Mouse (Mus musculus): ENCODE measurements at regions not wholly inside any gene's neighbourhood (a gene's known extent, or its start where the extent isn't known, plus 50 kb on each side); places are given as distances from the start of the nearest gene placed in this dataset.

- H3K9me3 ChIP-seq (ENCODE audit: control insufficient read depth, low read length), result no peaks in the 10 kb centered on the region
- no peak overlapping the region for H3K4me2 ChIP-seq (ENCODE audit: low read length)
- H3K9ac ChIP-seq (replicated peaks; ENCODE audit: low read length), result no peak overlapping the region
- WGBS, result 86% methylated on average over 5 of the region's 5 CpGs
- no peaks in the 10 kb centered on the region for H3K27me3 ChIP-seq (ENCODE audit: control insufficient read depth, insufficient read depth, low read length)
- H3K4me3 ChIP-seq (replicated peaks; ENCODE audit: low read depth, low read length), result no peak overlapping the region
- H3K36me3 ChIP-seq (ENCODE audit: control insufficient read depth, insufficient read depth, low read length), result no peaks in the 10 kb centered on the region
- DNase-seq (no peak), ATAC-seq (ENCODE audit: low FRiP score, low TSS enrichment) (no peak)
- no peaks in the 10 kb centered on the region for H3K4me1 ChIP-seq (ENCODE audit: control insufficient read depth, insufficient read depth, low read length)
- no peak overlapping the region for H3K27ac ChIP-seq (replicated peaks; ENCODE audit: low read depth, low read length)
Observed at GRCm38 (mm10) chr10:95076421-95076820, 131.8 kb upstream of the Plxnc1 start.

DNA sequence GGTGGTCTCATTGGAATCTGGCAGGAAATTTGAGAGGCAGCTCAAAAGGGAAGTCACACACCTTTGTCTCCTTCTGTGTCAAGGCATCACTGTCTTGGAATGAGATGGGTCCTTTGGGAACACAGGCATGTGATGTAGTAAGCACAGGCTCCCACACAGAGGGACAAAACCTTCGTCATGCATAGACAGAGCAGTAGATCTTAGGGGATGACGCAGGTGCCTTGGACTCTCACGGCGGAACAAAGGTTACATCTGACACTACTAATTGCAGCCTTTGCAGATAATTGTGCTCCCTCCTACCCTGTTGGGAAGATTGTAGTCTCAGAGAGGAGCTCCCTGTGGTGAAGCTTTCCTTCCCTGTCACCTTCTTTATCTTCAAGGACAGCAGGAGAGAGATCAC is 131.3 kb upstream of the Plxnc1 start:
- 72% methylated on average over 4 of the region's 4 CpGs for WGBS

DNA sequence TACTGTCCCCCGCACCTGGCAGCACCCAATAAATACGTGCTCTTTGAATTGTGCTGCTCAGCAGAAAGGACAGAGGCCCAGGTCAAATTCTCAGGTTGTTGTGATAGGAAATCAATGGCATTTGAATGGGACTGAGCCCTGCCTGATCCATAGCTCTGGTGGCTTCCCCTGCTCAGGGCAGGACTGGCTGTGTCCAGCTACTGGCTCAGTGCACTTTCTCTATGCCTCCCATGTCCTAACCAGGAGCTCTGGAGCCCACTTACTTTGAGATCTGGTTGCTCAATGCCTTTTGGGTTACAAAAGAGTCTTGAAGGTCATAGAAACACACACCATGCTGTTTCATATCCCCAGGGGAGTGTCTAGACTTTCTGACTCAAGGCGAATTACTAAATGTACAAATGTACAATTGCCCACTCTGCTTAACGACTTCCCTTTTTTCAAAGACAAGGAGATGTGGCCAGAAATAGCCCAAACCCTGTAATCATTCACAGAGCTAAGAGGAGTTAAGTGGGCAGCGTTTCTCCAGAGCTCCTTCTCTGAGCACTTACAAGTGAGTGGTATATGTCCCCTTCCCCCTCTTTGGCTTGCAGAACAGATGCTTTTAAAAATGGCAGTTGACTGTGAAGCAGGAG is 130.4 kb upstream of the Plxnc1 start:
- no peaks in the 10 kb centered on the region for H3K27me3 ChIP-seq (ENCODE audit: control insufficient read depth, insufficient read depth, low read length)
- 81% methylated on average over 5 of the region's 5 CpGs for WGBS
- no peak overlapping the region for H3K9ac ChIP-seq (replicated peaks; ENCODE audit: low read length)
- no peaks in the 10 kb centered on the region for H3K4me1 ChIP-seq (ENCODE audit: control insufficient read depth, insufficient read depth, low read length)
- ATAC-seq (ENCODE audit: low FRiP score, low TSS enrichment) (no peak), DNase-seq (no peak)
- no peaks in the 10 kb centered on the region for H3K36me3 ChIP-seq (ENCODE audit: control insufficient read depth, insufficient read depth, low read length)
- H3K27ac ChIP-seq (replicated peaks; ENCODE audit: low read depth, low read length), result no peak overlapping the region
- H3K9me3 ChIP-seq (ENCODE audit: control insufficient read depth, low read length), result no peaks in the 10 kb centered on the region
- H3K4me2 ChIP-seq (ENCODE audit: low read length), result no peak overlapping the region
- H3K4me3 ChIP-seq (replicated peaks; ENCODE audit: low read depth, low read length), result no peak overlapping the region

More for the DNA sequence above, 131.3 kb upstream of the Plxnc1 start:
- H3K4me2 ChIP-seq (ENCODE audit: low read length), result no peak overlapping the region
- H3K9ac ChIP-seq (replicated peaks; ENCODE audit: low read length), result no peak overlapping the region
- no peaks in the 10 kb centered on the region for H3K9me3 ChIP-seq (ENCODE audit: control insufficient read depth, low read length)
- H3K4me3 ChIP-seq (replicated peaks; ENCODE audit: low read depth, low read length), result no peak overlapping the region
- ATAC-seq (ENCODE audit: low FRiP score, low TSS enrichment), result no peak
- H3K27me3 ChIP-seq (ENCODE audit: control insufficient read depth, insufficient read depth, low read length), result no peaks in the 10 kb centered on the region
- no peak for DNase-seq
- H3K27ac ChIP-seq (replicated peaks; ENCODE audit: low read depth, low read length), result no peak overlapping the region
- H3K36me3 ChIP-seq (ENCODE audit: control insufficient read depth, insufficient read depth, low read length), result no peaks in the 10 kb centered on the region
- no peaks in the 10 kb centered on the region for H3K4me1 ChIP-seq (ENCODE audit: control insufficient read depth, insufficient read depth, low read length)

- Histone ChIP-seq H3K4me3 (replicated peaks; ENCODE audit: low read depth, low read length) (no peak overlapping the region), H3K27ac (replicated peaks; ENCODE audit: low read depth, low read length) (no peak overlapping the region), H3K36me3 (ENCODE audit: control insufficient read depth, insufficient read depth, low read length) (no peaks in the 10 kb centered on the region), H3K9ac (replicated peaks; ENCODE audit: low read length) (no peak overlapping the region), H3K9me3 (ENCODE audit: control insufficient read depth, low read length) (no peaks in the 10 kb centered on the region), H3K4me1 (ENCODE audit: control insufficient read depth, insufficient read depth, low read length) (no peaks in the 10 kb centered on the region), H3K4me2 (ENCODE audit: low read length) (no peak overlapping the region), H3K27me3 (ENCODE audit: control insufficient read depth, insufficient read depth, low read length) (no peaks in the 10 kb centered on the region)
- DNase-seq (no peak), ATAC-seq (ENCODE audit: low FRiP score, low TSS enrichment) (no peak)
- 88% methylated on average over 2 of the region's 2 CpGs for WGBS
Observed at GRCm38 (mm10) chr10:95074381-95074780, 129.7 kb upstream of the Plxnc1 start.

DNA sequence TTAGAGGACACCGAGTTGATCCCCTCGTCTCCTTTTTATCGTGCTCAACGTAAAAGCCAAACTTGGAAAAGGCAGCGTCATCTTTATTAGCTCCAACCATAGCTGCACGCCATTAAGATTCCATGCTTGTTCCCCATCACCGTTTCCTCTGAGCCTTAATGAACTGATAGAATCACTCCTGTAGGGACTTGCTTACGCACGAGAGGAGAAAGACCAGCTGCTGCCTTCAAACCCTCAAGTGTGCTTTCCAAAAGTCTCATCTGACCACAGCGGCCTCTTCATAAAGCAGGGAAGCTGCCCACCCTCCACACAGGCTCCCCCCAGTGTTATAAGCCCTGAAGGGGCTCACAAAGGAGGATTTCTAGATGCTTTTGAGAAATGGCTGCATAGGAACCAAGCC is 123.3 kb upstream of the Plxnc1 start:
- WGBS, result 80% methylated on average over 10 of the region's 10 CpGs

DNA sequence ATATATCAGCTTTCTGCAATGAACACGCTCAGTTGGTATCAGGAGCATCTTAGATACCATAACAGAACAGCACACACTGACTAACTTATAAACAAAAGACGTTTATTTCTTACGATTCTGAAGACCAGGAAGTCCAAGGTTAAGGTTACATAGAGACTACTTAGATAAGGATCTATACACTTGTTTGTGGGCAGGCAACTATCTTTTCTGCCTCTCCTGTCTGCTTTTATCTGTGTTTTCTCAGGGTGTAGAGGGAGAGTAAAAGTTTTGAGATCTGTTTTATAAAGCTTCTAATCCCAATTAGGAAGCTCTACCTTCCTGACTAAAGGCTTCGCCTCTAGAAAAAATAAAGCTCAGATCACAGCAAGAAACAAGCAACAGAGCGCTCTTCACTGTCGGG is 122.1 kb upstream of the Plxnc1 start:
- ATAC-seq (ENCODE audit: low FRiP score, low TSS enrichment) (no peak), DNase-seq (no peak)
- WGBS, result 86% methylated on average over 6 of the region's 6 CpGs
- Histone ChIP-seq H3K27ac (replicated peaks; ENCODE audit: low read depth, low read length) (no peak overlapping the region), H3K4me2 (ENCODE audit: low read length) (no peak overlapping the region), H3K4me1 (ENCODE audit: control insufficient read depth, insufficient read depth, low read length) (no peaks in the 10 kb centered on the region), H3K9me3 (ENCODE audit: control insufficient read depth, low read length) (no peaks in the 10 kb centered on the region), H3K27me3 (ENCODE audit: control insufficient read depth, insufficient read depth, low read length) (no peaks in the 10 kb centered on the region), H3K4me3 (replicated peaks; ENCODE audit: low read depth, low read length) (no peak overlapping the region), H3K36me3 (ENCODE audit: control insufficient read depth, insufficient read depth, low read length) (no peaks in the 10 kb centered on the region), H3K9ac (replicated peaks; ENCODE audit: low read length) (no peak overlapping the region)

More for the DNA sequence above, 123.3 kb upstream of the Plxnc1 start:
- H3K27me3 ChIP-seq (ENCODE audit: control insufficient read depth, insufficient read depth, low read length), result no peaks in the 10 kb centered on the region
- H3K9me3 ChIP-seq (ENCODE audit: control insufficient read depth, low read length), result no peaks in the 10 kb centered on the region
- no peak for DNase-seq
- no peak overlapping the region for H3K9ac ChIP-seq (replicated peaks; ENCODE audit: low read length)
- no peak overlapping the region for H3K4me3 ChIP-seq (replicated peaks; ENCODE audit: low read depth, low read length)
- ATAC-seq (ENCODE audit: low FRiP score, low TSS enrichment), result no peak
- no peaks in the 10 kb centered on the region for H3K4me1 ChIP-seq (ENCODE audit: control insufficient read depth, insufficient read depth, low read length)
- no peaks in the 10 kb centered on the region for H3K36me3 ChIP-seq (ENCODE audit: control insufficient read depth, insufficient read depth, low read length)
- no peak overlapping the region for H3K27ac ChIP-seq (replicated peaks; ENCODE audit: low read depth, low read length)
- H3K4me2 ChIP-seq (ENCODE audit: low read length), result no peak overlapping the region

DNA sequence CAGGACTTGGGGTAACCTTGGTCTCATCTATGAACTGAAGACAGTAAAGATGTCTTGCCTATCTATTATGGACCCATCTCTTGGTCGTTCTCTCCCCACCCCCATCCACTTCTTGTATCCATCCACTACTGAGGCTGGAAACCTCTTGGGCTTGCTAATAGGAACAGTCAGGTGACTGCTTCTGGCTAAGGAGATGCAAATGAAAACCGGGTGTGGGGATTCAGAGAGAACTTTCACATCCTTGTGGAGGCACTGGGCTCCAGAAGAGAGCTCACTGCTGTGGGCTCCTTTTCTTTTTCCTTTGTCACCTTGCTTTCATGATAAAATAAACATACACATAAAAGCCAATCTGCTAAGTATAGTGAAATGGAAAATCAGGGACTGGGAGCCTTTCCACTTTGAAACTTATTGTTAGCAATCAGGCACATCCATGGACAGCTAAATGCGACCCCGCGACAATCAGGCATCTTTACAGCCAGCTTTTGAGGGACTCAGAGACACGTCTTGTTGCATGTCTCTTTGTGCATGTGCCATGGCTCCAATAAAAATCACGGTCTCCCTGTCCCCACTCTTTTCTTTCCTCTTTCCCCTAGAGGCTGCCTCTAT is 115.0 kb upstream of the Plxnc1 start:
- WGBS, result 74% methylated on average over 7 of the region's 7 CpGs
- no peak for DNase-seq
- Histone ChIP-seq H3K9ac (replicated peaks; ENCODE audit: low read length) (no peak overlapping the region), H3K27me3 (ENCODE audit: control insufficient read depth, insufficient read depth, low read length) (no peaks in the 10 kb centered on the region), H3K4me1 (ENCODE audit: control insufficient read depth, insufficient read depth, low read length) (peaks cover 8% of the 10 kb centered on the region), H3K4me3 (replicated peaks; ENCODE audit: low read depth, low read length) (no peak overlapping the region), H3K4me2 (ENCODE audit: low read length) (no peak overlapping the region), H3K36me3 (ENCODE audit: control insufficient read depth, insufficient read depth, low read length) (no peaks in the 10 kb centered on the region), H3K27ac (replicated peaks; ENCODE audit: low read depth, low read length) (no peak overlapping the region), H3K9me3 (ENCODE audit: control insufficient read depth, low read length) (no peaks in the 10 kb centered on the region)
- ATAC-seq (ENCODE audit: low FRiP score, low TSS enrichment), result no peak

GRCm38 (mm10) chr10:95059078-95059477 is 114.4 kb upstream of the Plxnc1 start:
- Histone ChIP-seq H3K27me3 (ENCODE audit: control insufficient read depth, insufficient read depth, low read length) (no peaks in the 10 kb centered on the region), H3K9ac (replicated peaks; ENCODE audit: low read length) (no peak overlapping the region)
- ATAC-seq (ENCODE audit: low FRiP score, low TSS enrichment), result no peak

DNA sequence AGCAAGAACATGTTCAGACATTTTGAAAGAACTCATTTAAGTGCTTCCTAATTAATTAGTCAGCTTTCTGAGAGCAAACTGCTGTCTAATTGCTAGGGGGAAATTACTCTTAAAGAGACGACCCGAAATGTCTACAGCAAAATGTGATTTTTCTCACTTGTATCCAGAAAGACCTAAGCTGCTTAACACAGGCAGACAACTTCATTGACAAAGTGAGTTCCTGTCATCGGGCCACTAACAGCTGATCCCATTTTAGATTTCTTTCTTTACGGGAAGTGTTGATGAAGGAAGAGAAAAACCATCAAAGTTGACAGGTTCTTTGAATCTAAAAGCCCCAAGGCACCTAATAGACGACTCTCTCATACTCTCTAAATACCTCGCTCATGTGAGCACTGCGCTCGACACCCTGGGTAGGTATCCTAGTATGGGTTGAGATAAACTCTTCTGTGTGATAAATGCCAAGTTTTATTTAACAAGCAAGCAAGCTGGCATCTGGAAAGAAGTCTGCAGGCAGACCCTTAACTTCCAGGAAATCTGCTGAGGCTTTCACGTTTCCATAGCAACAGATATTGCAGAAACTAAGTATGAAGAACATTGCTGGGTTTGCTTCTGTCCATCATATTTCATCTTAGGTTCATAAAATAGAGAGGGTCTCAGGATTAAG is 112.5 kb upstream of the Plxnc1 start:
- no peak overlapping the region for H3K27ac ChIP-seq (replicated peaks; ENCODE audit: low read depth, low read length)
- H3K27me3 ChIP-seq (ENCODE audit: control insufficient read depth, insufficient read depth, low read length), result no peaks in the 10 kb centered on the region
- H3K4me2 ChIP-seq (ENCODE audit: low read length), result no peak overlapping the region
- 54% methylated on average over 9 of the region's 9 CpGs for WGBS
- H3K9me3 ChIP-seq (ENCODE audit: control insufficient read depth, low read length), result no peaks in the 10 kb centered on the region
- H3K4me1 ChIP-seq (ENCODE audit: control insufficient read depth, insufficient read depth, low read length), result peaks cover 8% of the 10 kb centered on the region
- ATAC-seq (ENCODE audit: low FRiP score, low TSS enrichment), result no peak
- no peak overlapping the region for H3K9ac ChIP-seq (replicated peaks; ENCODE audit: low read length)
- peak; percentile 68 for DNase-seq
- H3K4me3 ChIP-seq (replicated peaks; ENCODE audit: low read depth, low read length), result no peak overlapping the region
- H3K36me3 ChIP-seq (ENCODE audit: control insufficient read depth, insufficient read depth, low read length), result no peaks in the 10 kb centered on the region

More at GRCm38 (mm10) chr10:95059078-95059477, 114.4 kb upstream of the Plxnc1 start:
- peaks cover 8% of the 10 kb centered on the region for H3K4me1 ChIP-seq (ENCODE audit: control insufficient read depth, insufficient read depth, low read length)
- H3K9me3 ChIP-seq (ENCODE audit: control insufficient read depth, low read length), result no peaks in the 10 kb centered on the region
- no peak overlapping the region for H3K27ac ChIP-seq (replicated peaks; ENCODE audit: low read depth, low read length)
- WGBS, result 89% methylated on average over 9 of the region's 9 CpGs
- DNase-seq, result no peak
- no peak overlapping the region for H3K4me3 ChIP-seq (replicated peaks; ENCODE audit: low read depth, low read length)
- no peaks in the 10 kb centered on the region for H3K36me3 ChIP-seq (ENCODE audit: control insufficient read depth, insufficient read depth, low read length)
- H3K4me2 ChIP-seq (ENCODE audit: low read length), result no peak overlapping the region
